Mouse (Mus musculus): ENCODE measurements at regions not wholly inside any gene's neighbourhood (a gene's known extent, or its start where the extent isn't known, plus 50 kb on each side); places are given as distances from the start of the nearest gene placed in this dataset.

DNA sequence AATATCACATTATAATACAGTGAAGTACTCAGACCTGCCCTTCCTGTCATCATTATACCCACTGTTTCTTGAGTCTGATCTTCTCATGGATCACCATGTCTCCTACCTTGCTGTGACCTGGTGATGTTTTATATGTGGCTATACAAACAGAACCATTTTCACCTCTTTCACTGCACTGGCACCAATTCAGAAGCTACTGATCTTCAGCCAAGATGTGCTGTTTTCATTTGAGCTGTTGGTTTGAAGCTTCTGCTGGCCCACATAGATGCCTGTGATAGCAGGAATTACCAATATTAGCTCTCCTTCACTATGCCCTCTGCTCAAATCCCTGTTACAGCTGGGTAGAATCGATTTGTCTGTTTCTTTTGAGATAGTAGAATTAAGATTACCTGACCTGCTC lies 282.3 kb downstream of the Casp12 start:
- no peak for TF ChIP-seq CTCF (IDR thresholded peaks at IDR 0.05; ENCODE audit: extremely low read depth, insufficient read depth, low read length)
- TF ChIP-seq POLR2A (IDR thresholded peaks at IDR 0.05; ENCODE audit: extremely low read depth, insufficient read depth, low read length), result no peak

Data from cortical plate, adult 2 months (tissue).